Mouse (Mus musculus) 3134 (cell line): Measurements from ENCODE around the gene Ank2.
A peak's percentile ranks its signal among the peaks of the same experiment; 100 is the strongest.

Source experiments
- DNase-seq: peaks from one replicate; pipeline ENCODE4 v3.0.0-alpha.2; 2011; ENCODE audit warnings: low spot score; ENCODE audit not compliant: insufficient read length; ENCODE audit errors: extremely low read depth

Ank2 gene

DNA sequence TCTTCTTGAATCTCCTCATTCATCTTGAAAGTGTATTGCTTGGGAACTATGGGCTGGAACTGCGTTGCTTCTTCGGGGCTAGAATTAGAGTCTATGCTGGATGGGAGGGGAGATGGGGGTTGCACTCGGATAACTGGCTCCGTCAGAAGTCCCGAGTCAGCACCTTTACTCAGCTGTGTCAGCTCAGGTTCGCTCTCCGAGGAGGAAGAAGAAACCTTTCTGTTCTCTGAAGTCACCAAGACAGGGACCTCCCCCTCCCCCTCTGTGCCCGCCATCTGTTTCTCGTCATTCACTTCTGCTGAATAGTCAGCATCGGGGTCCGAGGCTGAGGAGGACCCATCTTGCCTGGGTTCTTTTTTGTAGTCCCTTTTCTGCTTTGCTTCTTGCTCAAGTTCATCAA, 555.1 kb downstream of the Ank2 start:
- DNase-seq: no peak

- no peak for DNase-seq
These were observed 558.7 kb downstream of the Ank2 start for GRCm38 (mm10) chr3:126940452-126940851.

DNA sequence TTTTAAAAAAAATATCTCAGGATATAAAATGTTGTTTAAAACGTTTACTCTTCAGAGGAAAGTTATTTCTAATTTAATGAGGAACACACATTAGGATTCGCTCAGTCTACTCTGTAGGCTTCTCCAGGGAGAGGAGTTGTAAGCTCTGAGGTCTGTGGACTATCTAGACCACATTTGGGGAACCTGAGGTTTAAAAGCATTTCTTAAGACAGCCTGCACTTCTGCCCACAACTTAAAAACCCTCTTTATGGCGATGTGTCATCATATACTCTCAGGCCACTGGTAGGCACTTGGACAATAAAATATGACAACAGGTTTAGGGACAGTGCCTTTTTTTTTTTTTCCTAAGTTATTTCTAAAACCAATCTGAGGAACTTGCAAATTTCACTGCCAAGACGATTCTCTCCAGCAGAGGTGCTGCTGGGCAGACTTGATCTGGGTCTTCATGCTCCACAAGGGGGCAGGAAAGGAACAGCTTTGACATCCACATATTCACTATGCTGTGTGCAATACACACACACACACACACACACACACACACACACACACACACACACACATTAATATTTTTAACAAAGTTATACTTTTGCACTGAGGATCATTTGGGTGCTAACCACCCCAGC, 567.2 kb downstream of the Ank2 start:
- peak; percentile 38 for DNase-seq

GRCm38 (mm10) chr3:126923575-126924382, 575.4 kb downstream of the Ank2 start:
- DNase-seq: no peak

GRCm38 (mm10) chr3:126921941-126922340, 577.2 kb downstream of the Ank2 start:
- peak; percentile 38 for DNase-seq

DNA sequence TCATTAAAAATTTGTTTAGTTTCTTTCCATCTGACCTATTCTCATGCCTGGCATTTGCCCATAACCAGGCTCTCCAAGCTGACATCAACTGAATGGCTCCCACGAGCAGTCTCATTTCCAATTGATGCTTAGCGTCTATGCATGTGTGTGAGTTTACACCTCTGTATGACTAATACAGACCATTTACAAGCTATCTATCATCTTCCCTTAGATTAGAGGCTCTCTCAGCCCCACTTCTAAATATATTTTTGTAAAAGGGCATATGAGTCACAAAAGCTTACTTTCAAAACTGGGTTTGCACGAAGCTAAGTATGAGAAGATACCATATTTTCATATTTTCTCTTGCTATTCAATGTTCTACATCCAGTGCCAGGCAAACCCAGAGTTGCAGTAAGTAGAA, 578.9 kb downstream of the Ank2 start:
- peak; percentile 19 for DNase-seq

DNA sequence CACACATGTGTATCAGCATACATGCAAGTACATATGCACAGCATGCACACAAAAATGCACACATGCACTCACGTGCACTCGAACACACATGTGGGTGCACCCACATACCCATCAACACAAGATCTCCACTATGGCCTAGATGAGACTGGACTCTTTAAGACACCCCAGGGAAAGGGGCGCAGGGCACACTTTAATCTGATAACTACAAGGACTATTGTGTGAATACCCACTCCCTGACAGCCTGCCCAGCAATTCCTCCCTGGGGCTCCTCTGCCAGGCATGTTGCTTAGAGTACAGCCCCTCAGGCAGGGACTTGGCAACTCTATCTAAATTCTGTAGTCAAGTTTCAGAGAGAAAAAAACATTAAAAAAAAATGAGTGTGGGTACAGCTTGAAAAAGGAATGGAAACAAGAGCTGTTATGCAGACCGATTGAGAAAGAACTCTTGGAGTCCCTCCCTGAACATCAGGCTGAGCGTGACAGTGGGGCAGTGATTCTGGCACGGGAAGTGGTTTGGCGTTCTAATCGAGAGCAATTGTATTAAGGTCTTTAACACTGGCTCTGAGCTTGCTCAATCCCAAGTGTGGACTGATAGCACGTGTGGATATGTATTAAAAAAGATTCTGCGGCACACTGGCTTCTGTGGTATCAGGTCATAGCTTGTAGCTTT, 580.2 kb downstream of the Ank2 start:
- DNase-seq: no peak

- no peak for DNase-seq
These were observed 582.8 kb downstream of the Ank2 start for GRCm38 (mm10) chr3:126916381-126916780.

DNA sequence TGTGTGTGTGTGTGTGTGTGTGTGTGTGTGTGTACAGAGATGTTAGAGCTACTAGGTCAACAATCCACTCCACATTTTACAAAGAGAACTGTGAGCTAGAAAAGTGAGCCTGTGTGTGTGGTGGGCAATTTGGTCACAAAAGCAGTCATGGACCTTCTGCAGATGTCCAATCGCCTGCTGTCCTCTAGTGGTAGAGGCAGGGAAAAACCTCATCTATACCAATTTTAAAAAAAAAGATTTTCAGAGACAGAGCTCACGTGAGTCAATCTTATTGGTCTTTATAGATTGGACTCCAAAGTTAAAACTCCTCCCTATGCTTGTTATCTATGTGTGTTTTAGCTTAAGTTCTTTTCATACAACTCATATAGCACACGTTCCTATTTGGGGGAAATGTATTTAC, 595.6 kb downstream of the Ank2 start:
- peak; percentile 36 for DNase-seq

DNA sequence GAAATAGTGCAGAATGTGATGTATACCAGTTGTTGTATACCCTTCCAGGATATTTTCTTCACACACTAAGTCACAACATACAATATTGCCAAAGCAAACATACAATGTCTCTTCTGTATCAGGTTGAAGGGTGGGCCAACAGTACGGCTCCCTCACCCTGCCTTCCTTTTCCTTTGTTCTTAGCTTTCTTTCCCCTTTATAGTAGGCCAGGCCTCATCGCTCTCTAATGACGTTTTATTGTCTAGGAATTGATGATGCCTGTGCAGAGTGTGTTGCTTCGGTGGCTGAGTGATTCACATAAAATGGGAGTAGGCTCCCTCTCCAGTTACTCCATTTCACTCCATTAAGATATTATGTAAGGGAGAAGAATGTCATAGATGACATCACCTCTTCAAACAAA, 612.5 kb downstream of the Ank2 start:
- DNase-seq: no peak

GRCm38 (mm10) chr3:126886090-126886489, 613.1 kb downstream of the Ank2 start:
- DNase-seq: no peak

DNA sequence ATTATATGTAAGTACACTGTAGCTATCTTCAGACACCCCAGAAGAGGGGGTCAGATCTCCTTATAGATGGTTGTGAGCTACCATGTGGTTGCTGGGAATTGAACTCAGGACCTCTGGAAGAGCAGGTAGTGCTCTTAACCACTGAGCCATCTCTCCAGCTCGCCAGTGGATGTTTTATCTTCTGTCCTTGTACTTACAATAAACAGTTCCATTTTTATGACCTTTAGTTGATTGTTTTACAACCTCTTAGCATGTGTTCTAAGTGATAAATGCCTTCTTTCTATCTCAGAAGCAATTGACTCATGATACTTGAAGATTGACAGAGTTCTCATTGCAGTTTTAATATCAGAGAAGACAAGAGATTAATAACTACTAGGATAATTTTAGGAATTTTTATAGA, 620.9 kb downstream of the Ank2 start:
- no peak for DNase-seq
